Mouse (Mus musculus) stomach, postnatal 0 days (tissue): ENCODE data around the gene Rspo4.

Experiments
- CTCF ChIP-seq: IDR thresholded peaks from 2 replicates; pipeline ENCODE4 v1.5.1; 2016; ENCODE audit warnings: antibody characterized with exemption, low read depth, mild to moderate bottlenecking, moderate library complexity
- EP300 ChIP-seq: optimal IDR thresholded peaks from 2 replicates; pipeline ENCODE3; 2016; ENCODE audit warnings: antibody characterized with exemption

- TF ChIP-seq CTCF (no peak), EP300 (no peak)
Observed at GRCm38 (mm10) chr2:151916061-151916831, 73.5 kb downstream of the Rspo4 start.
